Mouse (Mus musculus): ENCODE results near the gene Ift80. TPM values are rescaled to one million over a fixed set of nuclear protein-coding genes. Genes with fewer than 3 reads are reported as not detected.

The Ift80 gene
- polyA plus RNA-seq, 1 experiment from 2014 or later, result 9.6 TPM

DNA sequence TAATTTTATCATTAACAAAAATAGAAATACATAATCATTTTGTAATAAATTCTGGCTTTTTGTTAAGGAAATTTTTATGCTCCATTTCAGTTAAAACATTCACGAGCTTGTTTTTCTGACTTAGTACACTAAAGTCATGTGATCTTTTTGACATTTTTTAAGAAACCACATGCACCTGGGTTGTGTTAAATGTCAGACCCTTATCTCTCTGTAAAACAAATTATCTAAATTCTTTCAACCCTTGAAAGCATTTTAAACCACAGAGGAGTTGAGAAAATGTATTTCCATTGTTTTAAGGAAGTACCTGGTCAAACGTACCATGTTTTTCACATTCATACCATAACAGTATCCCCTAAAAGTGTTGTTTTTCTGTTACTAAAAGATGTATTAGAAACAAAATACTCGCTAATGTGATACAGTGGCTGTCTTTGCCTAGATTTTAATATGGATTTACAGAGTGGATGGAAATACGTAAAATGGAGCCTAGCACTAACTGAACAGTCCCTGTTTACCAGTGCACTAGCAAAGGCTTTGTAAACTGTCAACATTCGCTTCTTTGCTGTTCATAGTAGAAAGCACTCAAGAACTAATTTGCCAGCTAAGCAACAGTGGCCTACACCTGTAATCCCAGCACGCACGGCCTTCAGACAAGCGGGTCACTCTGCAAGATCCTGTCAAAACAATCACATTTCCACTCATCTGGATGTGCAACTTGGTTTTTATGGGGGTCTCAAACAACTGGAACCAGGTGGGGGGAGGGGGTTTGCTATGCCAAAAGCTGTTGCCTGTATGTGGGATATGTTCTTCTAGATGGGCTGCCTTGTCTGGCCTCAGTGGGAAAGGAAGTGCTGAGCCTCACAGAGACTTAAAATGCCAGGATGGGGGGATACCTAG lies 29.5 kb downstream of the Ift80 start:
- Histone ChIP-seq H3K36me3 (ENCODE audit: control insufficient read depth, insufficient read depth) (no peaks in the 10 kb centered on the region), H3K27ac (ENCODE audit: low read length) (no peak overlapping the region), H3K9ac (replicated peaks; ENCODE audit: low read depth, low read length) (no peak overlapping the region), H3K27me3 (replicated peaks; ENCODE audit: control insufficient read depth, insufficient read depth, low read length) (no peaks in the 10 kb centered on the region), H3K4me1 (replicated peaks; ENCODE audit: control insufficient read depth, insufficient read depth, low read length) (no peaks in the 10 kb centered on the region), H3K4me2 (ENCODE audit: low read length) (no peak overlapping the region), H3K9me3 (ENCODE audit: control insufficient read depth, low read length) (no peaks in the 10 kb centered on the region), H3K4me3 (replicated peaks; ENCODE audit: low read length) (no peak overlapping the region)
- no peak for ATAC-seq
- WGBS, result 94% methylated on average over 8 of the region's 8 CpGs

DNA sequence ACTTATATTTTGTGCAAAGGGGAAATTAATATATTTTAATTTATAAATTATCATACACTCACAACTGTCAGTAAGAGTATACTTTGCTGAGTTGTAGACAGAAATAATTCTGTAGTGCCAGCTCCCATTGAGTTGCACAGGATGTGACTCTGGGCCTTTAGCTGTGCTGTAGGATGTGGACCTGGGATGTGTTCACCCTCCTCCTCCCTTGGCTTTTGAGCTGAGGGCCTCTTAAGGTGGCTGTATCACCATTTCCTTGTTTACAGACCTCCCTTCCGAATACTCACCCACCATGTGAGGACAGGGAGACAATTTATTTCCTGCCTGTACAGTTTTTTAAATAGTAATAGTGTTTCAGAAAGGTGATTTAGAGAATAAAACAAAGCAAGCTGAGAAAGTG lies 30.8 kb downstream of the Ift80 start:
- WGBS, result 89% methylated on average over 1 of the region's 1 CpGs
- ATAC-seq, result no peak
- Histone ChIP-seq H3K4me3 (replicated peaks; ENCODE audit: low read length) (no peak overlapping the region), H3K9ac (replicated peaks; ENCODE audit: low read depth, low read length) (no peak overlapping the region), H3K36me3 (ENCODE audit: control insufficient read depth, insufficient read depth) (no peaks in the 10 kb centered on the region), H3K4me2 (ENCODE audit: low read length) (no peak overlapping the region), H3K27ac (ENCODE audit: low read length) (no peak overlapping the region), H3K9me3 (ENCODE audit: control insufficient read depth, low read length) (no peaks in the 10 kb centered on the region), H3K4me1 (replicated peaks; ENCODE audit: control insufficient read depth, insufficient read depth, low read length) (no peaks in the 10 kb centered on the region), H3K27me3 (replicated peaks; ENCODE audit: control insufficient read depth, insufficient read depth, low read length) (no peaks in the 10 kb centered on the region)

DNA sequence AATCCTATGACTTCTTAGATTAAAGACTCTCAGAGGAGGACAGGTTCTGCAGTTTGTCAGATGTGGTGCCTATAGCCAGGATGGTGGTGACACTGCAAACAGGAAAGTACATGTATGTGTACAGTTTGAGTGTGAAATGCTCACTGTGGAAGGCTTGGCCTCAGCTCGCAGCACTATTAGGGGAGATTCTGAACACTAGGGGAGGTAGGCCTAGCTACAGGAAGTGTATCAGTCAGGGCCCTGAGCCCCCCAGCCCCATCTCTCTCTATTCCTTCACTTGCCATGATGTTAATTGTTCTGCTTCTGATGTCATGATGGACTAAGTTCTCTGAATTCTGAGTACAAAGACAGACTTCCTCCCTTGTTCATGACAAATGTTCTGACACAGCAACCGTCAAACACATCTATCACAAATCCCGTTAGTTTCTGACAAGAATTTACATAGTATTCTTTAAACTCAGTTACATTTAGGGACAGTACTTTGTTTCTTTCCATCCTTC lies 35.2 kb downstream of the Ift80 start:
- 91% methylated on average over 3 of the region's 3 CpGs for WGBS
- Histone ChIP-seq H3K36me3 (ENCODE audit: control insufficient read depth, insufficient read depth) (peaks cover 15% of the 10 kb centered on the region), H3K4me3 (replicated peaks; ENCODE audit: low read length) (no peak overlapping the region), H3K4me1 (replicated peaks; ENCODE audit: control insufficient read depth, insufficient read depth, low read length) (no peaks in the 10 kb centered on the region), H3K4me2 (ENCODE audit: low read length) (no peak overlapping the region), H3K27ac (ENCODE audit: low read length) (no peak overlapping the region), H3K9ac (replicated peaks; ENCODE audit: low read depth, low read length) (no peak overlapping the region), H3K27me3 (replicated peaks; ENCODE audit: control insufficient read depth, insufficient read depth, low read length) (no peaks in the 10 kb centered on the region), H3K9me3 (ENCODE audit: control insufficient read depth, low read length) (no peaks in the 10 kb centered on the region)
- no peak for ATAC-seq

DNA sequence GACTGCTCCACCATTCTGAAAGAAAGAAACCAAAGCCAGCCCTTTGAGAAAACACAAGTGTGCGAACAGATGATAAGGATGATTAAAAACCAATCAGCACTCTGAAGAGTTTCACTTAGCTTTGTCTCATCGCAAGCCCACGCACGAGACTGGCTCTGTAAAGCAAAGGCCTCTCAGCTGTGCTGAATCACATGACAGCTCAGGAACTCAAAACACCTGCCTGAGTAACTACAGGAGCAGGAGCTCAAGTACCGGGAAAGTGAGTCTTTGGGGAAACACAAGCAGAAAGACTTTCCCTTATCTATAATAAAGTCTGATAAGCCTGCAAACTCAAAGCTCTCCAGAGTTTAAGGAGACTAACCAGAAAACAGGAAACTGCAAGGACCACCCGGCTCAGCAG lies 37.0 kb downstream of the Ift80 start:
- Histone ChIP-seq H3K36me3 (ENCODE audit: control insufficient read depth, insufficient read depth) (peaks cover 15% of the 10 kb centered on the region), H3K27me3 (replicated peaks; ENCODE audit: control insufficient read depth, insufficient read depth, low read length) (no peaks in the 10 kb centered on the region), H3K9ac (replicated peaks; ENCODE audit: low read depth, low read length) (no peak overlapping the region), H3K9me3 (ENCODE audit: control insufficient read depth, low read length) (no peaks in the 10 kb centered on the region), H3K4me3 (replicated peaks; ENCODE audit: low read length) (no peak overlapping the region), H3K4me2 (ENCODE audit: low read length) (no peak overlapping the region), H3K4me1 (replicated peaks; ENCODE audit: control insufficient read depth, insufficient read depth, low read length) (no peaks in the 10 kb centered on the region), H3K27ac (ENCODE audit: low read length) (no peak overlapping the region)
- no peak for ATAC-seq
- WGBS, result 88% methylated on average over 6 of the region's 6 CpGs

DNA sequence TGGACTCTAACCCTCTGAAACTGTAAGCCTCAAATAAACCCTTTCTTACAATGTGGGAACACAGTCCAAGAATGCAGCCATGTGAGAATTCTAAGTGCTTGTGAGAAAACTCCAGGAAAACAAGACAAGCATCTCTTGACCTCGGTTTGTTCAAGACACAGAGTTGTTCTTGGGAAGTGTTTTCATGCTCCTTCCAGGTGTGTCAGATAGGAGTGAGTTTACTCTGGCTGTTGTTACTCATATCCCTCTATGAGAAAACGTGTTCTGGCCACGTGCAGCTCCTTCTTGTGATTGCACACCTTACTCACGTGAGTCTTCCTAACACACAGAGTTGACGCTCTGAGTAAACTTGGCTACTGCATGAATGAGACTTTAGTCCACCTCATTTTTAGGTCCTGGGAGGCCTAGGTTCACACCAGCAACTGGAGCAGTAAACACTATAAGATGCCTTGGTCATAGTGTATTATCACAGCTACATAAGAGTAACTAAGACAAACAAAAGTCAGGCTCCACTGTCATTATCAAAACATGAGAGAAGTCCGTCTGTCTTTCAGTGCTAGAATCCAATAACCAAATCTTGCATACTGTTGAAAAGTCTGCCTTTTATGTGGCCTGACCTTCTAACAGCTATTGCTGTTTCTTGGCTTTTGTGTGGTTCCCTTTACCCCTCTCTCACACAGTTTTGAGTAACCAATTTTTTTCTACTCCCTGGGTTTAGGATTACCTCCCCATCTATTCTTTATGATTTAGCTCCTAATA lies 37.7 kb downstream of the Ift80 start:
- H3K4me2 ChIP-seq (ENCODE audit: low read length), result no peak overlapping the region
- no peaks in the 10 kb centered on the region for H3K9me3 ChIP-seq (ENCODE audit: control insufficient read depth, low read length)
- WGBS, result 96% methylated on average over 6 of the region's 6 CpGs
- H3K4me3 ChIP-seq (replicated peaks; ENCODE audit: low read length), result no peak overlapping the region
- H3K36me3 ChIP-seq (ENCODE audit: control insufficient read depth, insufficient read depth), result peaks cover 17% of the 10 kb centered on the region
- H3K4me1 ChIP-seq (replicated peaks; ENCODE audit: control insufficient read depth, insufficient read depth, low read length), result no peaks in the 10 kb centered on the region
- no peak overlapping the region for H3K27ac ChIP-seq (ENCODE audit: low read length)
- no peak overlapping the region for H3K9ac ChIP-seq (replicated peaks; ENCODE audit: low read depth, low read length)
- ATAC-seq, result no peak
- H3K27me3 ChIP-seq (replicated peaks; ENCODE audit: control insufficient read depth, insufficient read depth, low read length), result no peaks in the 10 kb centered on the region

DNA sequence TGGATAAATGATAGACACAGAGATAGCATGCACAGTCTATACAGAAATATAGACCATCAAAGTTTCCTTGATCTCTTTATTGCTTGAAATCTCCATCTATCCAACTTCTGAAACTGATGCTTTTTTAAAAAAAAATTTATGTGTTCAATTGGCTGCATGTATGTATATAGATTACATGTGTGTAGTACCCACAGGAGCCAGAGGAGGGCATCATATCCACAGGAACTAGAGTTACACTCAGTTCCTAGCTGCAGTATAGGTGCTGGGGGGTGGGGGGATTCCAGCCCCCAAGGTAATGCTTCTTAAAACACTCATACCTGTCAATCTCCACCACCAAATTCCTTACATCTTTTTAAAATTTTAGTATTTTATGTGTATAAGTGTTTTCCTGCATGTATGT lies 39.7 kb downstream of the Ift80 start:
- Histone ChIP-seq H3K27ac (ENCODE audit: low read length) (no peak overlapping the region), H3K9me3 (ENCODE audit: control insufficient read depth, low read length) (no peaks in the 10 kb centered on the region), H3K27me3 (replicated peaks; ENCODE audit: control insufficient read depth, insufficient read depth, low read length) (no peaks in the 10 kb centered on the region), H3K9ac (replicated peaks; ENCODE audit: low read depth, low read length) (no peak overlapping the region), H3K4me1 (replicated peaks; ENCODE audit: control insufficient read depth, insufficient read depth, low read length) (no peaks in the 10 kb centered on the region), H3K4me2 (ENCODE audit: low read length) (no peak overlapping the region), H3K4me3 (replicated peaks; ENCODE audit: low read length) (no peak overlapping the region), H3K36me3 (ENCODE audit: control insufficient read depth, insufficient read depth) (peaks cover 20% of the 10 kb centered on the region)
- ATAC-seq, result no peak

DNA sequence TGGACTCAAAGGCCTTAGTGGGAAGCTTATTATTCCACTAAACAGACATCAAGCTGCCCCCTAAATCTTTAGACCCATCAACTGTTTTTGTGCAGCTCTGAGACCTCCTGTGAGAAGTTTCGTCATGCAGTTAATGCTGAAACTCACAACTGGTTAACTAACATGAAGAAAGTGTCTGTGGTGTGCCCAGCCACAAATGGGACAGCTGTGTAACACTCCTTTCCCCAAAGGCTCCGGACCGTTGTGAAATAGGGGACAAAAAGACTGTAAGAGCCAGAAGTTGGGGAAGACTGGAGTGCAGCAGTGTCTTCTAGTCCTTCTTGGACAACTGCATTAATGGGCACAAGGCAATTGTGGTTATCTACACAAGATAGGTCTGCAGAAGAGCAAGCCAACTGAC lies 47.0 kb downstream of the Ift80 start:
- Histone ChIP-seq H3K27ac (ENCODE audit: low read length) (no peak overlapping the region), H3K4me2 (ENCODE audit: low read length) (no peak overlapping the region), H3K4me3 (replicated peaks; ENCODE audit: low read length) (no peak overlapping the region), H3K4me1 (replicated peaks; ENCODE audit: control insufficient read depth, insufficient read depth, low read length) (no peaks in the 10 kb centered on the region), H3K27me3 (replicated peaks; ENCODE audit: control insufficient read depth, insufficient read depth, low read length) (no peaks in the 10 kb centered on the region), H3K9ac (replicated peaks; ENCODE audit: low read depth, low read length) (no peak overlapping the region), H3K36me3 (ENCODE audit: control insufficient read depth, insufficient read depth) (peaks cover 5% of the 10 kb centered on the region; the same call in 1 of the 2 replicates), H3K9me3 (ENCODE audit: control insufficient read depth, low read length) (no peaks in the 10 kb centered on the region)
- no peak for ATAC-seq
- WGBS, result 82% methylated on average over 3 of the region's 3 CpGs

DNA sequence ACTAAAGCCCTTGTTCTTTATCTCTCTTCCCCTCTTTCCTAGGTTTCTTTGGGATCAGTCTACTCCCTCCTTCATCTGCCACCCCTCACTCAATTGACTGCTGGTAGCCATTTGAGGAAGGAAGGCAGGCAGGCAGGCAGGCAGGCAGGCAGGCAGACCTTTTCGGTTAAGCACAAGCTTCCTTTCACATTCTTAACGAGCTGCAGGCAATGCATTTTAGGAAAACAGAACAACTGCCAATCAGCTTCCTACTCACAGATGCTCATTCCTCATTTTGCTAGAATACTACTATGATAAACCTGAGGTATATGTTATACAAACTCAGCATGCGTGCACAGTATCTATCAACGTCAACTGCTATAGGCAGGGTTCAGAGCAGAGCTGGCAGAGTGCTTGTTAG lies 47.9 kb downstream of the Ift80 start:
- H3K27ac ChIP-seq (ENCODE audit: low read length), result no peak overlapping the region

DNA sequence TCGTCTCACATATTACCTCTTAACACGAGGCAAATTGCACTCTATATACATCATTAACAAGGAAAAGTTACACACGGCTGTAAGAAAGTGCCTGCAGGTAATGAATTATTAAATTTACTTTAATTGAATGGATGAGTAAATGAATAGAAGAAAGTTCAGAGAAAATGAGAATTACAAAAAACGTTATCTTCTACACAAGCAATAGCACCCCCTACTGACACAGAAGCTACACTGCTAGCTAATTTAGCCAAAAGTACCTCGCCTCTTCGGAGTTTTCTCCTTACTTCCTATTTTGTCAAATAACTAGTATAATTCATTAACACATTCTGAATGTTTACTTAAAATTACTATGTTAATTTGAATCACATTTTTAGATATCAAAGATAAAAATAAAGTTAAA lies 49.9 kb downstream of the Ift80 start:
- Histone ChIP-seq H3K9me3 (ENCODE audit: control insufficient read depth, low read length) (no peaks in the 10 kb centered on the region), H3K4me3 (replicated peaks; ENCODE audit: low read length) (no peak overlapping the region), H3K36me3 (ENCODE audit: control insufficient read depth, insufficient read depth) (no peaks in the 10 kb centered on the region), H3K27ac (ENCODE audit: low read length) (no peak overlapping the region), H3K9ac (replicated peaks; ENCODE audit: low read depth, low read length) (no peak overlapping the region), H3K4me2 (ENCODE audit: low read length) (no peak overlapping the region), H3K27me3 (replicated peaks; ENCODE audit: control insufficient read depth, insufficient read depth, low read length) (no peaks in the 10 kb centered on the region), H3K4me1 (replicated peaks; ENCODE audit: control insufficient read depth, insufficient read depth, low read length) (no peaks in the 10 kb centered on the region)
- WGBS, result 52% methylated on average over 6 of the region's 6 CpGs
- ATAC-seq, result no peak

More for the DNA sequence above, 47.9 kb downstream of the Ift80 start:
- Histone ChIP-seq H3K4me2 (ENCODE audit: low read length) (no peak overlapping the region), H3K9ac (replicated peaks; ENCODE audit: low read depth, low read length) (no peak overlapping the region), H3K27me3 (replicated peaks; ENCODE audit: control insufficient read depth, insufficient read depth, low read length) (no peaks in the 10 kb centered on the region), H3K9me3 (ENCODE audit: control insufficient read depth, low read length) (no peaks in the 10 kb centered on the region), H3K36me3 (ENCODE audit: control insufficient read depth, insufficient read depth) (peaks cover 3% of the 10 kb centered on the region; the same call in 1 of the 2 replicates), H3K4me1 (replicated peaks; ENCODE audit: control insufficient read depth, insufficient read depth, low read length) (no peaks in the 10 kb centered on the region), H3K4me3 (replicated peaks; ENCODE audit: low read length) (no peak overlapping the region)
- WGBS, result 30% methylated on average over 4 of the region's 4 CpGs
- ATAC-seq, result no peak

Measured in forebrain, embryonic 16.5 days (tissue).